Mouse (Mus musculus) spleen, embryonic (tissue): ENCODE measurements at regions not wholly inside any gene's neighbourhood (a gene's known extent, or its start where the extent isn't known, plus 50 kb on each side); places are given as distances from the start of the nearest gene placed in this dataset.

ENCODE experiments used
- CTCF ChIA-PET: fragments of 350-600 bp; sonication (Branson Sonifier 250); formaldehyde crosslinking; loops from one replicate; lab custom pipeline; 2022; lab: Charles Lee

GRCm38 (mm10) chr5:84934369-84934768 is 517.2 kb upstream of the Epha5 start:
- CTCF ChIA-PET = no interaction called here

GRCm38 (mm10) chr5:84917631-84918292 is 500.6 kb upstream of the Epha5 start:
- CTCF ChIA-PET = no interaction called here

- CTCF ChIA-PET = no interaction called here
Measured at GRCm38 (mm10) chr5:84901669-84902068, 484.5 kb upstream of the Epha5 start.

GRCm38 (mm10) chr5:84897535-84897934 is 480.4 kb upstream of the Epha5 start:
- CTCF ChIA-PET = no interaction called here

GRCm38 (mm10) chr5:84853622-84854021 is 436.4 kb upstream of the Epha5 start:
- CTCF ChIA-PET = no interaction called here

GRCm38 (mm10) chr5:84849175-84849574 is 432.0 kb upstream of the Epha5 start:
- CTCF ChIA-PET = no interaction called here

- CTCF ChIA-PET = no interaction called here
Measured at GRCm38 (mm10) chr5:84848765-84849164, 431.6 kb upstream of the Epha5 start.

- CTCF ChIA-PET = no interaction called here
Measured at GRCm38 (mm10) chr5:84811460-84811859, 394.3 kb upstream of the Epha5 start.

GRCm38 (mm10) chr5:84810844-84811243 is 393.7 kb upstream of the Epha5 start:
- CTCF ChIA-PET = no interaction called here

- CTCF ChIA-PET = interaction anchor here (0.9 kb wide), 1 partner anchor 29 kb away, joined by 3 read pairs; no protein-coding TSS in a partner anchor
Measured at GRCm38 (mm10) chr5:84762618-84763017, 345.4 kb upstream of the Epha5 start.

- CTCF ChIA-PET = no interaction called here
Measured at GRCm38 (mm10) chr5:84752053-84752452, 334.9 kb upstream of the Epha5 start.

GRCm38 (mm10) chr5:84705436-84705835 is 288.3 kb upstream of the Epha5 start:
- CTCF ChIA-PET = no interaction called here

GRCm38 (mm10) chr5:84690334-84691258 is 273.4 kb upstream of the Epha5 start:
- CTCF ChIA-PET = no interaction called here

- CTCF ChIA-PET = no interaction called here
Measured at GRCm38 (mm10) chr5:84687534-84687933, 270.4 kb upstream of the Epha5 start.

- CTCF ChIA-PET = no interaction called here
Measured at GRCm38 (mm10) chr5:84655171-84655570, 238.0 kb upstream of the Epha5 start.

- CTCF ChIA-PET = no interaction called here
Measured at GRCm38 (mm10) chr5:84635502-84635901, 218.3 kb upstream of the Epha5 start.

- CTCF ChIA-PET = no interaction called here
Measured at GRCm38 (mm10) chr5:84632851-84633250, 215.7 kb upstream of the Epha5 start.

GRCm38 (mm10) chr5:84618194-84618593 is 201.0 kb upstream of the Epha5 start:
- CTCF ChIA-PET = no interaction called here

- CTCF ChIA-PET = no interaction called here
Measured at GRCm38 (mm10) chr5:84608683-84609082, 191.5 kb upstream of the Epha5 start.

GRCm38 (mm10) chr5:84565311-84565946 is 148.2 kb upstream of the Epha5 start:
- CTCF ChIA-PET = interaction anchor here (0.6 kb wide), 1 partner anchor 181 kb away, joined by 12 read pairs; no protein-coding TSS in a partner anchor

- CTCF ChIA-PET = no interaction called here
Measured at GRCm38 (mm10) chr5:84519836-84520235, 102.7 kb upstream of the Epha5 start.

GRCm38 (mm10) chr5:84510144-84510543 is 93.0 kb upstream of the Epha5 start:
- CTCF ChIA-PET = no interaction called here
